Mouse (Mus musculus) liver, embryonic 16.5 days (tissue): ENCODE results near the gene Myg1. TPM values are rescaled to one million over a fixed set of nuclear protein-coding genes. Genes with fewer than 3 reads are reported as not detected.

Experiments used
- ATAC-seq: fragments of 200-750 bp; cut with Nextera tagmentation; 2 replicates; pipeline ENCODE4 v1.8.0; 2017; ENCODE audit warnings: low read depth, mild to moderate bottlenecking, moderate number of reproducible peaks, moderate library complexity
- H3K27ac ChIP-seq: fragments of 300-500 bp; sonication (generic); 2 replicates; pipeline ENCODE4 v1.5.1; 2014; ENCODE audit warnings: mild to moderate bottlenecking, low read length
- H3K27me3 ChIP-seq: fragments of 300-500 bp; sonication (generic); 2 replicates; pipeline ENCODE4 v1.6.1; 2014; ENCODE audit warnings: low read depth, low read length, mixed read lengths; ENCODE audit not compliant: control insufficient read depth, insufficient read depth
- H3K36me3 ChIP-seq: fragments of 300-500 bp; sonication (generic); 2 replicates; pipeline ENCODE4 v1.6.1; 2014; ENCODE audit warnings: mild to moderate bottlenecking; ENCODE audit not compliant: control insufficient read depth, insufficient read depth
- H3K4me1 ChIP-seq: fragments of 300-500 bp; sonication (generic); 2 replicates; pipeline ENCODE4 v1.6.1; 2014; ENCODE audit warnings: low read depth, low read length, mixed read lengths; ENCODE audit not compliant: control insufficient read depth
- H3K4me2 ChIP-seq: fragments of 300-500 bp; sonication (generic); 2 replicates; pipeline ENCODE4 v1.6.1; 2014; ENCODE audit warnings: low read depth, low read length, mixed read lengths
- H3K4me3 ChIP-seq: fragments of 300-500 bp; sonication (generic); 2 replicates; pipeline ENCODE4 v1.5.1; 2014; ENCODE audit warnings: low read depth, mild to moderate bottlenecking, low read length
- H3K9ac ChIP-seq: fragments of 300-500 bp; sonication (generic); 2 replicates; pipeline ENCODE4 v1.6.1; 2014; ENCODE audit warnings: low read depth, low read length
- H3K9me3 ChIP-seq: fragments of 300-500 bp; sonication (generic); replicated peaks from 2 replicates; pipeline ENCODE4 v1.6.1; 2016; ENCODE audit warnings: low read length; ENCODE audit not compliant: control insufficient read depth
- WGBS: fragments of 180-500 bp; shearing (Covaris S2); extraction: QIAGEN DNeasy Blood & Tissue Kit; methylation state at CpG from one replicate; pipeline ENCODE4 v1.1.7; 2014; ENCODE audit not compliant: insufficient replicate concordance; 5-methylcytosine and 5-hydroxymethylcytosine counted together
- polyA plus RNA-seq: library from polyadenylated mRNA; unstranded; fragments of >200 nt; fragmentation: Nextera tagmentation; extraction: Ambion mirVana; gene quantifications from 2 replicates; pipeline ENCODE4 v1.2.1, GENCODE M21; 2015

Gene Myg1
- polyA plus RNA-seq, 1 experiment from 2014 or later = 34.0 TPM

- Histone ChIP-seq H3K36me3 (peaks cover 71% of the 10 kb centered on the region), H3K4me2 (no peak overlapping the region), H3K27ac (no peak overlapping the region), H3K27me3 (no peaks in the 10 kb centered on the region), H3K4me1 (no peaks in the 10 kb centered on the region), H3K9me3 (no peaks in the 10 kb centered on the region), H3K9ac (no peak overlapping the region), H3K4me3 (no peak overlapping the region)
- WGBS = 85% methylated on average over 10 of the region's 10 CpGs
- ATAC-seq = no peak
Observed at GRCm38 (mm10) chr15:102310074-102310845, 21.2 kb upstream of the Myg1 start.

GRCm38 (mm10) chr15:102311489-102311888 is 20.0 kb upstream of the Myg1 start:
- Histone ChIP-seq H3K27me3 (no peaks in the 10 kb centered on the region), H3K27ac (no peak overlapping the region), H3K9ac (no peak overlapping the region), H3K9me3 (no peaks in the 10 kb centered on the region), H3K4me1 (no peaks in the 10 kb centered on the region), H3K36me3 (peaks cover 71% of the 10 kb centered on the region), H3K4me2 (no peak overlapping the region), H3K4me3 (no peak overlapping the region)
- ATAC-seq = no peak

- Histone ChIP-seq H3K36me3 (peaks cover 62% of the 10 kb centered on the region), H3K4me1 (no peaks in the 10 kb centered on the region), H3K9ac (no peak overlapping the region), H3K4me3 (no peak overlapping the region), H3K27me3 (no peaks in the 10 kb centered on the region), H3K4me2 (no peak overlapping the region), H3K27ac (no peak overlapping the region), H3K9me3 (no peaks in the 10 kb centered on the region)
- ATAC-seq = 0 out of 2 replicates have a peak, but pooled peaks have one; percentile 21
- 87% methylated on average over 8 of the region's 8 CpGs for WGBS
Observed at GRCm38 (mm10) chr15:102315292-102315691, 16.2 kb upstream of the Myg1 start.

GRCm38 (mm10) chr15:102316263-102316662 is 15.2 kb upstream of the Myg1 start:
- Histone ChIP-seq H3K4me3 (no peak overlapping the region), H3K4me1 (no peaks in the 10 kb centered on the region), H3K9ac (no peak overlapping the region), H3K27me3 (no peaks in the 10 kb centered on the region), H3K27ac (no peak overlapping the region), H3K9me3 (no peaks in the 10 kb centered on the region), H3K36me3 (peaks cover 70% of the 10 kb centered on the region), H3K4me2 (no peak overlapping the region)
- ATAC-seq = no peak
- WGBS = 83% methylated on average over 6 of the region's 6 CpGs

- Histone ChIP-seq H3K9me3 (no peaks in the 10 kb centered on the region), H3K4me3 (peak overlapping the region; percentile 69; the same call in 1 of the 2 replicates), H3K36me3 (peaks cover 36% of the 10 kb centered on the region), H3K27ac (no peak overlapping the region), H3K4me1 (peaks cover 12% of the 10 kb centered on the region), H3K9ac (no peak overlapping the region), H3K4me2 (peak overlapping the region; percentile 71), H3K27me3 (no peaks in the 10 kb centered on the region)
- no peak for ATAC-seq
- 71% methylated on average over 12 of the region's 12 CpGs for WGBS
Observed at GRCm38 (mm10) chr15:102324654-102325473, 6.6 kb upstream of the Myg1 start.

- peak within 1 kb of the TSS; percentile 59 for H3K27ac ChIP-seq
- no peaks in the 10 kb centered on the region for H3K27me3 ChIP-seq
- H3K9me3 ChIP-seq = no peaks in the 10 kb centered on the region
- peak within 1 kb of the TSS; percentile 70 for H3K9ac ChIP-seq
- peak; percentile 92 for ATAC-seq
- under 1% methylated on average over 40 of the region's 40 CpGs for WGBS
- peaks cover 12% of the 10 kb centered on the region for H3K4me1 ChIP-seq
- H3K36me3 ChIP-seq = peaks cover 32% of the 10 kb centered on the region
- peak within 1 kb of the TSS; percentile 71 for H3K4me2 ChIP-seq
- H3K4me3 ChIP-seq = peak within 1 kb of the TSS; percentile 69
Observed at GRCm38 (mm10) chr15:102326022-102326576, 5.4 kb upstream of the Myg1 start, which contains the start of gene Pfdn5. Pfdn5 (plus strand) TSS chr15:102326116.

- Histone ChIP-seq H3K27me3 (no peaks in the 10 kb centered on the region), H3K4me2 (peak overlapping the region; percentile 71), H3K4me3 (peak overlapping the region; percentile 69), H3K9ac (peak overlapping the region; percentile 70), H3K27ac (no peak overlapping the region), H3K36me3 (peaks cover 29% of the 10 kb centered on the region), H3K4me1 (peaks cover 16% of the 10 kb centered on the region), H3K9me3 (no peaks in the 10 kb centered on the region)
- 47% methylated on average over 8 of the region's 8 CpGs for WGBS
- ATAC-seq = no peak
Observed at GRCm38 (mm10) chr15:102326892-102327291, 4.6 kb upstream of the Myg1 start.

- WGBS = 78% methylated on average over 8 of the region's 8 CpGs
- peaks cover 16% of the 10 kb centered on the region for H3K4me1 ChIP-seq
- H3K27ac ChIP-seq = no peak overlapping the region
- H3K9me3 ChIP-seq = no peaks in the 10 kb centered on the region
- no peak overlapping the region for H3K9ac ChIP-seq
- peaks cover 37% of the 10 kb centered on the region for H3K36me3 ChIP-seq
- H3K27me3 ChIP-seq = no peaks in the 10 kb centered on the region
- ATAC-seq = no peak
- H3K4me2 ChIP-seq = no peak overlapping the region
- no peak overlapping the region for H3K4me3 ChIP-seq
Observed at GRCm38 (mm10) chr15:102335254-102335653, 3.7 kb downstream of the Myg1 start.
